In the genomic region with DNA sequence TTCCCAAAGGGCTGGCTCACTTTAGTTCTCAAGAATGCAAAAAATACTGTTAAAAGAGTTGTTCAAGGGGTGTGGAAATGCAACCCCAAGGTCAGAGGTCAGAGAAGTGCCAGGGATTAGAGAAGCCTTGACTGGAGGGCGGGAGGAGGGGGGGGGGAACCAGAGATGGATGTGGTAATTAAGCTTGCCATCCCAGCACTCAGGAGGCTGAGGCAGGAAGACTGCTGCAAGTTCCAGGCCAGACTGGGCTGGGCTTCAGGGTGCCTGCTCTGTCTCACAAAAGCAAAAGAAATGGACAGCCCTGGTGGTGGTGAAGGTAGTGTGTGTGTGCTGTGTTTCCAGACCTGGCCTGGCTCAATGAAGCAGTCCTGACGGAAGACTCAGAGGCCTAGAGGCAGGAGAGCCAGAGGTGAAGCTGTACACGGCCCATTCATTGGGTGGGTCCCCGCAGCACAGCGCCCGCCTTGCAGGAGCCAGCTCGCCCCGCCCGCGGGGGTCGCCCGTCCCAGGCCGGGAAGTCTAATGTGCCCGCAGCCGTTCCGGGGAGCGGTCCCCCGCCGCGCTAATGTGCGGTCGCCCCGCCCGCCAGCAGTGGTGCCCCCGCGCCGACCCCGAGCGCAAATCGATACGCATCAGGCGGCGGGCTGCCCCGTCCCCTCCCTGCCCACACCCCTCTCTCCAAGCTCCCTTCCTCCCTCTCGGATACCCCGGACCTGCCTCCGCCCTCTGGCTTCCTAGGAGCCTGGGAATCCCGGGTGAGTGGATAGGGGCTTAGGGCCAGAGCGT, we compare ENCODE assay signal across 8 mouse cellular contexts.
DNase-seq lines count a peak whose midpoint lies in the region; ATAC-seq lines count a peak whose summit lies in the region.

No protein-coding gene starts in this region.

- H3K36me3 ChIP-seq in heart, embryonic 12.5 days = no peaks in the 10 kb centered on the region
- no peaks in the 10 kb centered on the region for H3K36me3 ChIP-seq in hindbrain, embryonic 15.5 days
- H3K36me3 ChIP-seq in midbrain, embryonic 13.5 days = no peaks in the 10 kb centered on the region

- peaks cover 5% of the 10 kb centered on the region; the same call in 1 of the 2 replicates for H3K4me1 ChIP-seq in heart, embryonic 12.5 days (replicated peaks)
- H3K4me1 ChIP-seq in hindbrain, embryonic 15.5 days (replicated peaks) = peaks cover 7% of the 10 kb centered on the region
- peaks cover 8% of the 10 kb centered on the region for H3K4me1 ChIP-seq in midbrain, embryonic 13.5 days (replicated peaks)

- H3K27me3 ChIP-seq in heart, embryonic 12.5 days (replicated peaks) = peaks cover 49% of the 10 kb centered on the region
- peaks cover 10% of the 10 kb centered on the region; the same call in 1 of the 2 replicates for H3K27me3 ChIP-seq in hindbrain, embryonic 15.5 days
- H3K27me3 ChIP-seq in midbrain, embryonic 13.5 days = 0 out of 2 replicates have a peak, but pooled peaks cover 19% of the 10 kb centered on the region

- H3K9me3 ChIP-seq in heart, embryonic 12.5 days (replicated peaks) = no peaks in the 10 kb centered on the region
- H3K9me3 ChIP-seq in hindbrain, embryonic 15.5 days = no peaks in the 10 kb centered on the region
- no peaks in the 10 kb centered on the region for H3K9me3 ChIP-seq in midbrain, embryonic 13.5 days

- peak overlapping the region; percentile 43 for H3K4me3 ChIP-seq in heart, embryonic 12.5 days
- peak overlapping the region; percentile 31 for H3K4me3 ChIP-seq in hindbrain, embryonic 15.5 days
- H3K4me3 ChIP-seq in midbrain, embryonic 13.5 days (replicated peaks) = peak overlapping the region; percentile 34

- peak overlapping the region; percentile 80 for H3K4me2 ChIP-seq in heart, embryonic 12.5 days
- peak overlapping the region; percentile 66 for H3K4me2 ChIP-seq in hindbrain, embryonic 15.5 days
- peak overlapping the region; percentile 71 for H3K4me2 ChIP-seq in midbrain, embryonic 13.5 days (replicated peaks)

- H3K9ac ChIP-seq in heart, embryonic 12.5 days = peak overlapping the region; percentile 65; the same call in 1 of the 2 replicates
- peak overlapping the region; percentile 33; the same call in 1 of the 2 replicates for H3K9ac ChIP-seq in hindbrain, embryonic 15.5 days
- peak overlapping the region; percentile 61 for H3K9ac ChIP-seq in midbrain, embryonic 13.5 days (replicated peaks)

- H3K27ac ChIP-seq in heart, embryonic 12.5 days (ENCODE audit: poor library complexity, severe bottlenecking) = no peak overlapping the region
- H3K27ac ChIP-seq in hindbrain, embryonic 15.5 days (replicated peaks) = no peak overlapping the region
- no peak overlapping the region for H3K27ac ChIP-seq in midbrain, embryonic 13.5 days

- 5% methylated on average over 35 of the region's 39 CpGs for WGBS in heart, embryonic 12.5 days
- WGBS in hindbrain, embryonic 15.5 days = 3% methylated on average over 36 of the region's 39 CpGs
- WGBS in midbrain, embryonic 13.5 days = 3% methylated on average over 37 of the region's 39 CpGs

- DNase-seq in heart, adult 8-10 months (ENCODE audit: low spot score) = no peak
- peak; percentile 75 for DNase-seq in ZHBTc4 (ENCODE audit: low read depth, low spot score)
- DNase-seq in layer of hippocampus, postnatal 10 days (ENCODE audit: low spot score in 2 of 2) = no peak
- no peak for DNase-seq in cerebellum, postnatal 10 days
- no peak for DNase-seq in layer of hippocampus, adult 9-11 months

- ATAC-seq in heart, embryonic 12.5 days (ENCODE audit: insufficient number of reproducible peaks, low FRiP score) = no peak
- ATAC-seq in hindbrain, embryonic 15.5 days (ENCODE audit: low FRiP score, low read depth) = peak; percentile 54; the same call in 1 of the 2 replicates
- peak; percentile 66; the same call in 1 of the 2 replicates for ATAC-seq in midbrain, embryonic 13.5 days
